Mouse (Mus musculus) liver, embryonic 11.5 days (tissue): Measurements from ENCODE around the gene Tomm22. TPM values are rescaled to one million over a fixed set of nuclear protein-coding genes. Genes with fewer than 3 reads are reported as not detected.

ENCODE experiments used
- ATAC-seq: fragments of 200-750 bp; cut with Nextera tagmentation; replicated peaks from 2 replicates; pipeline ENCODE4 v1.8.0; 2017; ENCODE audit warnings: moderate number of reproducible peaks, mild to moderate bottlenecking, moderate TSS enrichment, moderate library complexity; ENCODE audit not compliant: low FRiP score
- DNase-seq: peaks from one replicate; pipeline ENCODE4 v3.0.0-alpha.2; 2017; ENCODE audit warnings: low spot score
- H3K27ac ChIP-seq: fragments of 300-500 bp; sonication (generic); 2 replicates; pipeline ENCODE4 v1.5.1; 2014; ENCODE audit warnings: mild to moderate bottlenecking, low read depth, low read length, control low read depth
- H3K27me3 ChIP-seq: fragments of 300-500 bp; sonication (generic); replicated peaks from 2 replicates; pipeline ENCODE4 v1.6.1; 2014; ENCODE audit warnings: low read length, mixed read lengths; ENCODE audit not compliant: control insufficient read depth, insufficient read depth
- H3K36me3 ChIP-seq: fragments of 300-500 bp; sonication (generic); 2 replicates; pipeline ENCODE4 v1.6.1; 2014; ENCODE audit warnings: mild to moderate bottlenecking, low read length, moderate library complexity, mixed read lengths; ENCODE audit not compliant: control insufficient read depth, insufficient read depth
- H3K4me1 ChIP-seq: fragments of 300-500 bp; sonication (generic); replicated peaks from 2 replicates; pipeline ENCODE4 v1.6.1; 2014; ENCODE audit warnings: low read length, mixed read lengths; ENCODE audit not compliant: control insufficient read depth, insufficient read depth
- H3K4me2 ChIP-seq: fragments of 300-500 bp; sonication (generic); 2 replicates; pipeline ENCODE4 v1.6.1; 2014; ENCODE audit warnings: mild to moderate bottlenecking, control low read depth, moderate library complexity
- H3K4me3 ChIP-seq: fragments of 300-500 bp; sonication (generic); 2 replicates; pipeline ENCODE4 v1.5.1; 2014; ENCODE audit warnings: low read depth, low read length, control low read depth
- H3K9ac ChIP-seq: fragments of 300-500 bp; sonication (generic); 2 replicates; pipeline ENCODE4 v1.6.1; 2014; ENCODE audit warnings: low read depth, low read length, control low read depth
- H3K9me3 ChIP-seq: fragments of 300-500 bp; sonication (generic); 2 replicates; pipeline ENCODE4 v1.6.1; 2016; ENCODE audit warnings: low read length, inconsistent platforms, mixed read lengths; ENCODE audit not compliant: control insufficient read depth
- WGBS: fragments of 180-500 bp; shearing (Covaris S2); extraction: QIAGEN DNeasy Blood & Tissue Kit; methylation state at CpG from one replicate; pipeline ENCODE4 v1.1.7; 2014; 5-methylcytosine and 5-hydroxymethylcytosine counted together
- polyA plus RNA-seq: library from polyadenylated mRNA; unstranded; fragments of >200 nt; fragmentation: Nextera tagmentation; extraction: Ambion mirVana; gene quantifications from 2 replicates; pipeline ENCODE4 v1.2.1, GENCODE M21; 2014

The Tomm22 gene
- polyA plus RNA-seq = 306 and 326 TPM in 2 replicates

DNA sequence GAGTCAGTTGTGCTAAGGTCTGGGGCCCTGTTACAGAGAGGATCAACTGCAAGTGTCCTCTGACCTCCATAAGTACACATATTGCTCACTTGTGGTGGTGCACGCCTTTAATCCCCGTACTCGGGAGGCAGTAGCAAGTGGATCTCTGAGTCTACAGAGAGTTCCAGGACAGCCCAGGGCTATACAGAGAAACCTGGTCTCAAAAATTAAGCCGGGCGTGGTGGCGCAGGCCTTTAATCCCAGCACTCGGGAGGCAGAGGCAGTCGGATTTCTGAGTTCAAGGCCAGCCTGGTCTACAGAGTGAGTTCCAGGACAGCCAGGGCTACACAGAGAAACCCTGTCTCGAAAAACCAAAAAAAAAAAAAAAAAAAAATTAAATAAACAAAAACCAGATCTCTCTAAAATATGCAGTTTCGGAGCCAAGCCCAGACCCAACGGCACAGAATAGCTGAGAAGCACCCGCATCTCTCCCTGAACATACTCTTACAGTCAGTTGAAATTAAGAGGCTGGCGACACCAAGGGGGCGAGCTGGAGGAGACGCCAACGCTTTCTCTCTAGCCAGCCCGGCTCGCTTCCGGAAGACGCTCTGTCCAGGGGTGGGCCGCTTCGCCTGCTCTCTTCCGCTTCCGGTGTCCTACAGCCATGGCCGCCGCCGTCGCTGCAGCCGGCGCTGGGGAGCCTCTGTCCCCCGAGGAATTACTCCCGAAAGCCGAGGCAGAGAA, at the start of gene Tomm22:
Gene Tomm22, plus strand, starts transcription at position 613 of the 723 bp plus-strand sequence.
- ATAC-seq (peak; percentile 97), DNase-seq (peak; percentile 88)
- Histone ChIP-seq H3K9ac (peak within 1 kb of the TSS; percentile 82), H3K9me3 (no peaks in the 10 kb centered on the region), H3K36me3 (peaks cover 21% of the 10 kb centered on the region; the same call in 1 of the 2 replicates), H3K27me3 (no peaks in the 10 kb centered on the region), H3K4me2 (peak within 1 kb of the TSS; percentile 75), H3K4me1 (peaks cover 7% of the 10 kb centered on the region; the same call in 1 of the 2 replicates), H3K4me3 (peak within 1 kb of the TSS; percentile 89), H3K27ac (peak within 1 kb of the TSS; percentile 64; the same call in 1 of the 2 replicates)
- 17% methylated on average over 32 of the region's 33 CpGs for WGBS

DNA sequence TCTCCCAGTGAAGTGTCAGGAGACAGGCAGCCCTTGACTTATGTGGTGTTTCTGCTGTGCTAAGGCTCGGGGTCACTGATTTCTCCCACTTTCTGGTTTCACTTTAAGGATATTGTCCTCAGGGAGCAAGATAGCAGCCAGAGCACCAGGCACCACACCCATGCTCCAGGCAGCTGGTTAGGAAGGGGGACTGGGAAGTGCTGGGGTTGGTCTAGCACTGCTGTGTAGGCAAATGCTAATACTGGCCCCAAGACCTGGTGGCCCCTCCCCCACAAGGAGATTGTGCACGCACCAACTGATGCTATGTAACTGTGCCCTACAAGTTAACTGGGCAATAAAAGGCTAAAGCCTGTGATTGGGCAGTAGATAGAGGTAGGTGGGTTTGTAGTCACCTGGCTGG, 40.2 kb upstream of the Tomm22 start:
- Histone ChIP-seq H3K4me3 (no peak overlapping the region), H3K36me3 (peaks cover 2% of the 10 kb centered on the region; the same call in 1 of the 2 replicates), H3K9me3 (no peaks in the 10 kb centered on the region), H3K4me2 (no peak overlapping the region), H3K27ac (no peak overlapping the region), H3K27me3 (no peaks in the 10 kb centered on the region), H3K9ac (no peak overlapping the region), H3K4me1 (no peaks in the 10 kb centered on the region)
- ATAC-seq (no peak), DNase-seq (no peak)
- 58% methylated on average over 2 of the region's 2 CpGs for WGBS

DNA sequence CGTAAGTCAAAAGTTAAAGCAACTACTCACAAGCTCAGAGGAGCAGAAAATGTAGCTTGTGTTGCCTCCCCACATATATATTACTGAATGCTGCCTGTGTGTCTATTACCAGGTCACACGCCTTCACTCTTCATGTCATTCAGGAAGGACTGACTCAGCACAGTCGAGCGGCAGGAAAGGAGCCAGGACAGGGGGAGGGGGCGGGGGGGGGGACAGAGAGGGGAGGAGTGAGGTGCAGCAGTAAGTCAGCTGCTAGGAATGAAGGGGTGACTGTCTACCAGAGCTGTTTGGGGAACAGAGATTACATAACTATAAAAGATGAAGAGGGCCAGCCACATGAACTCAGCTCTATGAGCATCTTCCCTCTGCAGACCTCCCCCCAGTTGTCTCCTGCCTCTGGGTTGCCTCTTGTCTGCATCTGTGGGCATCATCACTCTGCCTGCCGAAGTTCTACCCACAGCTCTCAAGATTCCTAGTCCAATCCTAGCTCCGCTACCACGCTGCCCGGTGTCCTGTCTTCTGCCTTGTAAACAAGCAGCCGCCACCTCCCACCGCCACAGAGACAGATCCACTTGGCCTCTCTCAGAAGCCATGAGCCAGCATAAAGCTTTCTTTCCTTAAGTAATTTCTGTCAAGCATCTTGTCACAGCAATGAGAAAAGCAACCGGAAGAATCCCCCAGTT, 29.4 kb upstream of the Tomm22 start:
- DNase-seq (no peak), ATAC-seq (no peak)
- 63% methylated on average over 12 of the region's 12 CpGs for WGBS
- no peak overlapping the region for H3K9ac ChIP-seq
- H3K4me1 ChIP-seq = no peaks in the 10 kb centered on the region
- H3K9me3 ChIP-seq = no peaks in the 10 kb centered on the region
- H3K27me3 ChIP-seq = no peaks in the 10 kb centered on the region; the same call in 1 of the 2 replicates
- no peak overlapping the region for H3K4me2 ChIP-seq
- no peak overlapping the region for H3K27ac ChIP-seq
- H3K4me3 ChIP-seq = no peak overlapping the region
- H3K36me3 ChIP-seq = no peaks in the 10 kb centered on the region

DNA sequence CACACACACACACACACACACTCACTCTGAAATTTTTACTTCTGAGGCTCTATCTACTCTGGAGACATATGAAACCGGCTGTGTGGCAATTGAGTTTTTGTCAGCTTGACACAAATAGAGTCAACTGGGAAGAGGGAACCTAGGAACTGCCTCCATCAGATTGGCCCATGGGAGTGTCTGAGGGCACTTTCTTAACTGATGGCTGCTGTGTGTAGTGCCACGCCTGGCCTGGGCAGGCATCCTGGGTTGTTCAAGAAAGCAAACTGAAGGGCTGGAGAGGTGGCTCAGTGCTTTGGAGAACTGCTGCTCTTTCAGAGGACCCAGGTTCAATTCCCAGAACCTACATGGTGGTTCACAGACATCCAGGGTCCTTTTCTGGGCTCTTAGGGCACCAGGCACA, 25.2 kb upstream of the Tomm22 start:
- no peak for DNase-seq
- 68% methylated on average over 2 of the region's 2 CpGs for WGBS
- no peak for ATAC-seq
- Histone ChIP-seq H3K27ac (no peak overlapping the region), H3K4me3 (no peak overlapping the region), H3K27me3 (no peaks in the 10 kb centered on the region; the same call in 1 of the 2 replicates), H3K9me3 (no peaks in the 10 kb centered on the region), H3K4me1 (no peaks in the 10 kb centered on the region), H3K36me3 (no peaks in the 10 kb centered on the region), H3K4me2 (no peak overlapping the region), H3K9ac (no peak overlapping the region)

DNA sequence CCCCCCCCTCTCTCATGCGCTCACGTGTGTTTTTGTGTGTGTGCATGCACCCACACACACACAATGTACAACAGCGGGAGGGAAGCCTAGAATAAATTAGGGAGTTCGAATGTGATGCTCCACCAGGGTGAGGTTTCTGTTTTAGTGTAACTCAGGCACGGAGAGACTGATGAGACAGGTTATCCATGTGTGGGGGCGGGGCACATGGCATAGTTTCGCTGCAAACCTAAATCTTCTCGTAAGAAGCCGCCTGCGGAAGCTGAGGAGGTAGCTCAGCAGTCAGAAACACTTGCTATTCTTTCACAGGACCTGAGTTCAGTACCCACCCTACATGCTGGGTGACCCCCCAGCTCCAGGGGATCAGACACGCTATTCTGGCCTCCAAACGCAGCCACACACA, 22.5 kb upstream of the Tomm22 start:
- H3K27me3 ChIP-seq = no peaks in the 10 kb centered on the region
- H3K4me3 ChIP-seq = no peak overlapping the region
- no peaks in the 10 kb centered on the region for H3K9me3 ChIP-seq
- H3K9ac ChIP-seq = no peak overlapping the region
- ATAC-seq (no peak), DNase-seq (no peak)
- H3K4me1 ChIP-seq = no peaks in the 10 kb centered on the region
- H3K27ac ChIP-seq = no peak overlapping the region
- WGBS = 82% methylated on average over 12 of the region's 12 CpGs
- no peaks in the 10 kb centered on the region for H3K36me3 ChIP-seq
- no peak overlapping the region for H3K4me2 ChIP-seq

DNA sequence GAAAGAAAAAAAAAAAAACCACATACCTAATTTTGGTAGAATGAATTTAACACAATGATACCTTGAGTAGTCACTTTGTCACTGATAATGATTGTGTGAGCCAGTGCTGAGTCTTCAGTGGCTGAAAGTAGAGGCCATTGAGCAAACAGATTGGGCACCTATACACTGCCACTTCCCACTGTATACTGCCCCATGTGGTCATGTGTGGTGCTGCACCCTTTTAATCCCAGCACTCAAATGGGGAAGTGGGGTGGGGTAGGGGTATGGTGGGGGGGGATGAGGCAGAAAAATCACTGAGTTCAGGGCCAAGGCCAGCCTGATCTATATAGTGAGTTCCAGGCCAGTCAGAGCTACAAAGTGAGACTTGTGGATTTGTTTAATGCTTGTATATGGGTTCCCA, 20.1 kb upstream of the Tomm22 start:
- H3K36me3 ChIP-seq = no peaks in the 10 kb centered on the region
- ATAC-seq (no peak), DNase-seq (no peak)
- H3K9ac ChIP-seq = no peak overlapping the region
- H3K9me3 ChIP-seq = no peaks in the 10 kb centered on the region
- H3K27me3 ChIP-seq = no peaks in the 10 kb centered on the region
- H3K4me2 ChIP-seq = no peak overlapping the region
- no peaks in the 10 kb centered on the region for H3K4me1 ChIP-seq
- H3K4me3 ChIP-seq = no peak overlapping the region
- H3K27ac ChIP-seq = no peak overlapping the region

DNA sequence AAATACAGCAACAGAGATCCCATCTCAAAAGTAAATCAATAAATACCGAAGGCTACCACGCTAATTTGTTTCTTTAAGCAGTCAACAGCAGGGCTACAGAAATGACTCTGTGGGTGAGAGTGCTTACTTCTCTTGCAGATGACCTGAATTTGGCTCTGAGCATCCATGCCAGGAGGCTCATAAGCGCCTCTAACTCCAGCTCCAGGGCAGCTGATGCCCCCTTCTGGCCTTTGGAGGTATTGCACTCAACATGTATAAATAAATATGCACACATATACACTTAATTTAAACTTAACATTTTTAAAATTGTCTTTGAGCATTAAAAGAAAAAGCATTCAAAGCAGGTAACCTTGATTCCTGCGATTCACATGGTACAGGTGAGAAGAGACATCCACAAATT, 19.2 kb upstream of the Tomm22 start:
- 63% methylated on average over 4 of the region's 4 CpGs for WGBS
- Histone ChIP-seq H3K9me3 (no peaks in the 10 kb centered on the region), H3K4me2 (no peak overlapping the region), H3K36me3 (no peaks in the 10 kb centered on the region), H3K9ac (no peak overlapping the region), H3K4me3 (no peak overlapping the region), H3K27me3 (no peaks in the 10 kb centered on the region), H3K4me1 (no peaks in the 10 kb centered on the region), H3K27ac (no peak overlapping the region)
- no peak for DNase-seq
- no peak for ATAC-seq

DNA sequence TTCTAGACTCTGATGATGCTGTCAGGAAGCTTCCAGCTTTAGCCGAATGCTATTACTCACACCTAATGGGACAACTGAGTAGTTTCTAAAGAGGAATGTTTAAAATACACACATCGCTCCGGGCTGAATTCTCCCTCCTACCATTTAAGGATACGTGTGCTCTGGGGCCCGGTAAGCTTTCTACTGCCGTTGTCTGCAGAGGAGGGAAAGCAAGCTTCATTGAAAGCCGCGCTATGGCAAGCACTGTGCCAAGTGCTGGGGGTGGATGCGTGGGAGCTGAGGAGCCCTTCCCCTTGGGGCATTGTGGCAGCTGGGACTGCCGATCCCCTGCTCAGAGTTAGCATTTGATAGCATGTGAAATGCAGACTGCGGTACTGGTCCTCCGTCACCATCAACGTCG, 14.2 kb upstream of the Tomm22 start:
- Histone ChIP-seq H3K9me3 (no peaks in the 10 kb centered on the region), H3K4me1 (peaks cover 4% of the 10 kb centered on the region), H3K4me3 (no peak overlapping the region), H3K4me2 (no peak overlapping the region), H3K27ac (no peak overlapping the region), H3K27me3 (no peaks in the 10 kb centered on the region), H3K9ac (no peak overlapping the region), H3K36me3 (no peaks in the 10 kb centered on the region)
- DNase-seq (no peak), ATAC-seq (no peak)
- WGBS = 92% methylated on average over 14 of the region's 14 CpGs
